Mouse (Mus musculus): ENCODE results near the gene Pbx1.
A peak's percentile ranks its signal among the peaks of the same experiment; 100 is the strongest.

Pbx1 gene

GRCm38 (mm10) chr1:168383832-168384593, 48.1 kb downstream of the Pbx1 start:
- no peak for DNase-seq (ENCODE audit: low read depth, low spot score)

- DNase-seq (ENCODE audit: low read depth, low spot score): peak; percentile 85
Measured at GRCm38 (mm10) chr1:168382823-168383157, 49.3 kb downstream of the Pbx1 start.

- DNase-seq (ENCODE audit: low read depth, low spot score): peak; percentile 68
Measured at GRCm38 (mm10) chr1:168382106-168382822, 49.8 kb downstream of the Pbx1 start.

DNA sequence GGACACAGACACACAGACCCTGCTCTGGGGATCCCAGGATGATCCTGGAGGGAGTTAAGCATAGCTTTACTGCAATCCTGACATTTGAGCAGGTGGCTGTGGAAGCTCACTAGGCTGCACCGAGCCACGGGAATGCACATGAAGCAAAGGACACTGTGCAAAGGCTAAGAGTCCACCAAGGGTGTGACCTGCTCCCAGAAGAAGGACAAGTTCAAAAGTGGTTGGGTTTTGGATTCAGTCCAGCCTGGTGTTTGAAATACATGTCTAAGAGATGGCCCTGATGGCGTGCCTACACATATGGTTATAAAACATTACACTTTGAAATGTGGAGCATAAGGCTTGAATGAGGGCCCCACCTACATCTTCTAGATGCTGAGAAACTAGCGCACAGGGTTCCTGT, 50.6 kb downstream of the Pbx1 start:
- DNase-seq (ENCODE audit: low read depth, low spot score): no peak

DNA sequence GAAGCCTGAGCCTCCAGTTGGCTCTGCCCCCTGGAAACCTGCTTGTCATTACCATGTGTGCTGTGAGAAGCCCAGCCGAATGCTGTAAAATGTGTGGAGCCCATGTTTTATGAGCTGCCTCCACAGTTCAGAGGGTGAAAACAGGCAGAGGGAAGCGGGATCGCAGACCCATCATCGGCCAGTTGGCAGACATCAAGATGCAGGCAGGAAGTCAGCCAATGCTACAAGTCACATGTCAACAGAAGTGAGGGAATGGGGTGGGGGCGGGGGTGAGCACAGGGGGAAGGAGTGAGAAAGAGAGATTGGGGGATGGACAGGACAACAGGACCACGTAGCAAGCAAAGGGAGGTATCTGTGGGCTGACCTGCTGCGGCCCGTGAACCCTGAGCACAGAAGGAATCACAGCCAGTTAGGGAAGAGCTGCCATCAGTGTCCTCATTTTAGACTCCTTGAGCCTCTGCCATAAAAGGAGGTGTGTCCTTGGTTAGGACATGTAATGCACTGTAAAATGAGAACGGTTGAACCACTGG, 51.8 kb downstream of the Pbx1 start:
- DNase-seq (ENCODE audit: low read depth, low spot score): no peak

DNA sequence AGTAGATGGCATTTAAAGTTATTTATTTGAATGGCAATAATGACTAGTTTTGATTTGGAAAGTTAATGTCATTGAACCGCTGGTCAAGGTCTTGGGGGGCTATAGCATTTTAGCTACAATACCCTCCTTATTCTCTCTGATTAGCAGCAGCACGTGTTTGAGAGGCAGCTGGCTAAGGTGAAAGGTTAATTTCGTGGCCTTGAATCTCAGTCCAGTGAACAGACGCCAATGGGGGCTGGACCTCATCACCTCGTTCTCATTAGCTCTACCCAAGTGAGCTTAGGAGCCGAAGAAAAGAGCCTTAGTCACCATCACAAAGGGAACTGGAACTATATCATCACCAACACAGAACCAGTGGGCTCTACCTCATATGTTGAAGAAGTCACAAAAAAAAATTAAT, 54.4 kb downstream of the Pbx1 start:
- DNase-seq (ENCODE audit: low read depth, low spot score): no peak

DNA sequence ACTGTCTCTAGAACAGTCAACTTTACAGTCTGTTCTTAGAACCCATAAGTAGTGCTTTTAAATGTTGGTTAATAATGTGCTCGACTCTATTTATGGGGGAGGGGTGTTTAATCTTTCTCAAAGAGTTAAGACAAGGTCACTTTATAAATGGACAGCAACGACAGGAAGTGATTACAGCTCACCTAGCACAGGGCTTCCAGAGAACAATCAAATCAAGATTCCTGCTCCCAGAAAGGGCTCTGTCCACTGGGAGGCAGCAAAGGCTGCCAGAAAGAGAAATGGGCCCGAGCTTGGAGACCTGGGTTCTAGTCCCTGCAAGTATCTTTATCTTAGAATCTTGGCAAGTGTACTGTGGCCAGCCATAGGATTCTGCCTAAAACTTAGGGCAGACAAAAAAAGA, 55.7 kb downstream of the Pbx1 start:
- DNase-seq (ENCODE audit: low read depth, low spot score): peak; percentile 53

- no peak for DNase-seq (ENCODE audit: low read depth, low spot score)
Measured at GRCm38 (mm10) chr1:168374953-168375600, 57.0 kb downstream of the Pbx1 start.

GRCm38 (mm10) chr1:168372089-168372488, 60.0 kb downstream of the Pbx1 start:
- DNase-seq (ENCODE audit: low read depth, low spot score): no peak

GRCm38 (mm10) chr1:168370966-168371365, 61.1 kb downstream of the Pbx1 start:
- DNase-seq (ENCODE audit: low read depth, low spot score): no peak

GRCm38 (mm10) chr1:168366261-168366660, 65.8 kb downstream of the Pbx1 start:
- no peak for DNase-seq (ENCODE audit: low read depth, low spot score)

DNA sequence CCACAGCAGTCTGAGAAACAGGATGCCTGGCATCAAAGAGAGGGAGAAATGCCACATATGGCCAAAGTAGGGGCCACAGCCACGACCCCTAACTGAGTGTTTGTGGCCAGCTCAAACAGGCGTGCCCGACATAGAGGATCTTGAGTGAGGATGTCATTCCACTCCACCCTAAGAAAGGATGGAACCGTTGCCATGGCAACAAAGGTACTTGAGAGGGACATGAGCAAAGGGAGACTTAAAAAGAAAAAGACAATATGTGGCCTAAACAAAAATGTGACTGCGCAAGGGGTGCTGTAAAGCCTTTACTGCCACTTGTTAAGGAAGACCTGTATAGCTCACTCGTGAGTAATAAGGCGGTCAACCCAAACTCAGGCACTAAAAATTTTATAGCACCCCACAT, 67.7 kb downstream of the Pbx1 start:
- DNase-seq (ENCODE audit: low read depth, low spot score): peak; percentile 68

DNA sequence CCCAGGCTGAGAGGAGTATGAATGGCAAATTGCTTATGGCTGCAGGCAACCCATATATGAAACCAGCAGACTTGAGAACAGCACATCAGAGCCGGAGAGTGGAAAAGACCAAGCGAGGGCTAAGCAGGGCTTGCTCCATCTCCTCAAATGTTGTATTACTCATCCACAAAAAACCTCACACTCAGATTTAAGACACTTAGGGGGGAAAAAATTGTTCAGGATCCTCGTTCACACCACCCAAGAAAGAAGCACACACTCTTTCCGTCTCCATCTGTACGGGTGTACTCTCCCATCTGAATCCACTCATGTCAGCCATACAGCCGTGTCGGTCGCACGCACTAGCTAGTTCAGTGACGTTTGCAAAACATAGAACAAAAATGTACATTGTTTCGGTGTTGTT, 69.0 kb downstream of the Pbx1 start:
- DNase-seq (ENCODE audit: low read depth, low spot score): no peak

- DNase-seq (ENCODE audit: low read depth, low spot score): no peak
Measured at GRCm38 (mm10) chr1:168362464-168362863, 69.6 kb downstream of the Pbx1 start.

- DNase-seq (ENCODE audit: low read depth, low spot score): peak; percentile 92
Measured at GRCm38 (mm10) chr1:168357680-168358611, 74.1 kb downstream of the Pbx1 start.

DNA sequence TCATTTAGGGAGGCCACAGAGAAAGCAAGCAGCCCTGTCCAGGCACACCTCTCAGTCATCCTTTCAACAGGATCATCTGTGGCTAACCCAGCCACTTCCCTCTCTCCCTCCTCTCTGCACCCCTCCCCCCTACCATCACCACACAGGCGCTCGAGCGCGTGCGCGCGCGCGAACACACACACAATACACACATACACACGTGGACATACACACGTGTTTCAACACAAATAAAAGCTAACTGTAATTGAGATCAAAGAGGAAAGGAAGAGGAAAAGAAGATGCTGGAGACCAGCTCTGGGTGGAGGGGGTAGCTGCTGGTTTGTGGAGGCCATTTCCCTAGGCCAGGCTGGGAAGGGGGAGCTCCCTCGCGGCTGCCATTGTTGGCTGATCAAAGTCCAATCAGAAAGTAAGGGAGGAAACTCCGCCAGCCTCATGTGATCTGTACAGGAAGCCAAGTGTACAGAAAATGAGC, 75.1 kb downstream of the Pbx1 start:
- peak; percentile 68 for DNase-seq (ENCODE audit: low read depth, low spot score)

DNA sequence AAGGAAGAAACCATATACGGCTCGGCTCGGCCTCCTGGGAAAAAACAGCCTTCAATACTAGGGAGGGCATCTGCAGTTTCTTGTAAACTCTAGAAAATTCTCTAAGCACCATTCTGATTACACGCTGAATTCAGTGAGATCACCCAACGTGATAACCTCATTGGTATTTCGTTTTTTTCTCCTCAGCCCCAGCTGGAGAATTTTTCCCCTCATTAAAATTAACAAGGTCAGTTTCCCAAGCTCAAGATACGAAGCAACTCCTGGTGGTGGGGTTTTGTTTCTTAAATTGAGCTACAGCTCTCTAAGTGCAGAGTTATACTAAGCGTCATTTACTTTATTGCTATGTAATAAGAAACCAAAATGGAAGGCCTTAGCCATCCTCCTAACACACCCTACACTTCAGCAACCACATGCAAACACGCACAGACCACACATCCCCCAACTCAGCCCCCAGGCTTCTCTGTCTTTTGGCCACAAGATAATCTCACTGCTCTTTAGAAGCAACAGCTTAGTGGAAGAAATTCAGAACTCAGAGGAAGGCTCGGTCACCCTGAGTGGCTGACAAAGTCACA, 76.0 kb downstream of the Pbx1 start:
- DNase-seq (ENCODE audit: low read depth, low spot score): no peak

DNA sequence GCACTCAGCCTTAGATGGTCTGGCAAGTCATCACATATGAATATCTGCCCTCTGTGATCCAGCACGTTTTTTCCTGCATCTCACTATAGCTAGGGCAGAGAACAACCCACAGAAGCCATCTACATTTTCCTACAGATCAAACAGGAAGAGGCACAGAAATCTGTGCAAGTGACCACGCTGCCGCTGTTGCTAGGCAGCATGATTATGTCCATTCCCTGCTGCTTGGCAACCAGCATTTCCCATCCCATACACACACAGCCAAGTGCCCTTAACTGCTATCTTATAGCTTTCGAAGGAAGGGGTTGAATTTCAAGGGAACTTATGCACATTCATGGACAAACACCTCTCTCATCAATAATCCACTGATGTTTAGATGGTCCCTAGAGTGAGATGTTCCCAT, 77.1 kb downstream of the Pbx1 start:
- DNase-seq (ENCODE audit: low read depth, low spot score): peak; percentile 58

DNA sequence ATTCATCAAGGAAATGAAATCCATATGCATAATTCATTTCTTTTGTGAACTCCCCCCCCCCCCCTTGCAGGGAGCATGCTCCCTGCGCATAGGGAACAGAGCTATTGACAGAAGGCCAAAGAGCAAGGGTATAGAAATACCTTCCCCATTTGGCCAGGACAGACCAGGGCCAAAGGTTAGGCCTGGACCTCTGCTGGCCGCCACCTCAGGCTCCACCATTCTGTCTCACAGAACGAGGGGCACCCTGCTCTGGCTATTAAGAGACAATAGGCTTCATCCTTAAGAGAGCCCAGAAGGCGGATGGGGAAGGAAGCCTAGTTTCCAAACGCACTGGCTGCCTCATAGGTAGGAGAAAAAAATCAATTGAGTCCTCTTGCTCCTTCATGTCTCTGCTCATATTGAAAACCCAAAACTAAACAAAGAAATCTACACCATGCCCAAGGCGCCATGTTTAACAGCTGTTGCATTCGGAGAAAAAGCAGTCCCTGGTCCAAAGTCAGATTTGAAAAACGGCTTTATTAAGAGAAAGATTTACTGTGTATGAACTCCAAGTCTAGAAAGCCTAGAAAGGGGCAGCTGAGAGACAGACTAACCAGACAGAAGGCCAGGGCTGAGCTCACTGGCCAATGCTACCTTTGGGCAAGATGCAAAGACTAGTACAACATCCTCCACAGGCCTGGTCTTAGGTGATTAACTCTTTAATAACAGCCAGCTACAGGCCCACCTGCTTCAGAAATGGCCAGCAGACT, 83.9 kb downstream of the Pbx1 start:
- DNase-seq (ENCODE audit: low read depth, low spot score): no peak

- no peak for DNase-seq (ENCODE audit: low read depth, low spot score)
Measured at GRCm38 (mm10) chr1:168344918-168345317, 87.2 kb downstream of the Pbx1 start.

Data from R1 (cell line).